Mouse (Mus musculus): Measurements from ENCODE around the gene Lrrc8c. TPM values are rescaled to one million over a fixed set of nuclear protein-coding genes. Genes with fewer than 3 reads are reported as not detected.

Gene Lrrc8c
- polyA plus RNA-seq, 1 experiment from 2014 or later, result 15.7 TPM

DNA sequence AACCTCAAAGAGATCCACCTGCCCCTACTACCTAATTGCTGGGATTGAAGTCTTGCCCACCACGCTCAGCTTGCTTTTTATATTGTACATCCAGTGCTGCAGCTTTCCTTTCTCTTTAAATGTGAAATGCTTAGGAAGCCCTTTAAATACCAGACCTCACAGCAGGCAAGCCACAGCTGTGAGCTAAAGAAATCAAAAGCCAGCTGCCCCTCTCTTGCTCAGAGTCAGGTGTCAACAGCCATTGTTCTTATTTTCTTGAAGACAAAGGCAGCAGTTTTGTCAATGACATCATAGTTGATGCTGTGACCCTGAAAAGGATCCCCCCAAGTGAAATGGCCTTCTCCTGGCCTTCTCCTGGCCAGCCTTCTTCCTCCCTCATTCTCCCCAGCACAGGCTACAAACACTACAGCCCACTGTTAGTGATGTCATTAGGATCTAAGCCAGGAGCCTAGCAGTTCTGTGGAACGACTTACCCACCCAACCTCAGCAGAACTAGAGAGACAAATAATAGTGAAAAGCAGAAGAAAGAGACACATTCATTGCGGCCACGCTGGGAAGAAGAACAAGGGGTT lies 20.7 kb upstream of the Lrrc8c start:
- DNase-seq (ENCODE audit: low spot score) (peak; percentile 33), ATAC-seq (ENCODE audit: low FRiP score) (peak; percentile 26; the same call in 1 of the 2 replicates)
- Histone ChIP-seq H3K27ac (ENCODE audit: low read depth, low read length) (no peak overlapping the region), H3K9ac (ENCODE audit: low read depth, low read length) (no peak overlapping the region), H3K27me3 (ENCODE audit: control insufficient read depth, insufficient read depth, low read length) (no peaks in the 10 kb centered on the region), H3K4me2 (replicated peaks; ENCODE audit: low read depth, low read length) (no peak overlapping the region), H3K36me3 (ENCODE audit: control insufficient read depth, insufficient read depth, low read length) (no peaks in the 10 kb centered on the region), H3K4me3 (ENCODE audit: low read depth, low read length) (no peak overlapping the region), H3K4me1 (replicated peaks; ENCODE audit: control insufficient read depth, insufficient read depth, low read length) (peaks cover 3% of the 10 kb centered on the region; the same call in 1 of the 2 replicates), H3K9me3 (ENCODE audit: control insufficient read depth, low read length) (no peaks in the 10 kb centered on the region)
- WGBS, result 43% methylated on average over 4 of the region's 4 CpGs

DNA sequence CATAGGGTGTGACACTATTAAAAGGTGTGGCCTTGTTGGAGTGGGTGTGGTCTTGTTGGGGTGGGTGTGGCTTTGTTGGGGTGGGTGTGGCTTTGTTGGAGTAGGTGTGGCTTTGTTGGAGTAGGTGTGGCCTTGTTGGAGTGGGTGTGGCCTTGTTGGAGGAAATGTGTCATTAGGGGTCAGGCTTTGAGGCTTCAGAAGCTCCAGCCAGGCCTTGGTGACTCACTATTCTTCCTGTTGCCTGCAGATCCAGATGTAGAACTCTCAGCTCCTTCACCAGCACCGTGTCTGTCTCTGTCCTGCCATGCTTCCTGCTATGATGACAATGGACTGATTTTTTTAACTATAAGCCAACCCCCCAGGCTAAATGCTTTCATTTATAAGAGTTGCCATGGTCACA lies 19.8 kb upstream of the Lrrc8c start:
- no peak overlapping the region for H3K9ac ChIP-seq (ENCODE audit: low read depth, low read length)
- H3K9me3 ChIP-seq (ENCODE audit: control insufficient read depth, low read length), result no peaks in the 10 kb centered on the region
- ATAC-seq (ENCODE audit: low FRiP score) (no peak), DNase-seq (ENCODE audit: low spot score) (no peak)
- no peak overlapping the region for H3K27ac ChIP-seq (ENCODE audit: low read depth, low read length)
- no peak overlapping the region for H3K4me3 ChIP-seq (ENCODE audit: low read depth, low read length)
- WGBS, result 63% methylated on average over 1 of the region's 1 CpGs
- H3K36me3 ChIP-seq (ENCODE audit: control insufficient read depth, insufficient read depth, low read length), result no peaks in the 10 kb centered on the region
- no peaks in the 10 kb centered on the region for H3K27me3 ChIP-seq (ENCODE audit: control insufficient read depth, insufficient read depth, low read length)
- H3K4me1 ChIP-seq (replicated peaks; ENCODE audit: control insufficient read depth, insufficient read depth, low read length), result peaks cover 3% of the 10 kb centered on the region; the same call in 1 of the 2 replicates
- no peak overlapping the region for H3K4me2 ChIP-seq (replicated peaks; ENCODE audit: low read depth, low read length)

DNA sequence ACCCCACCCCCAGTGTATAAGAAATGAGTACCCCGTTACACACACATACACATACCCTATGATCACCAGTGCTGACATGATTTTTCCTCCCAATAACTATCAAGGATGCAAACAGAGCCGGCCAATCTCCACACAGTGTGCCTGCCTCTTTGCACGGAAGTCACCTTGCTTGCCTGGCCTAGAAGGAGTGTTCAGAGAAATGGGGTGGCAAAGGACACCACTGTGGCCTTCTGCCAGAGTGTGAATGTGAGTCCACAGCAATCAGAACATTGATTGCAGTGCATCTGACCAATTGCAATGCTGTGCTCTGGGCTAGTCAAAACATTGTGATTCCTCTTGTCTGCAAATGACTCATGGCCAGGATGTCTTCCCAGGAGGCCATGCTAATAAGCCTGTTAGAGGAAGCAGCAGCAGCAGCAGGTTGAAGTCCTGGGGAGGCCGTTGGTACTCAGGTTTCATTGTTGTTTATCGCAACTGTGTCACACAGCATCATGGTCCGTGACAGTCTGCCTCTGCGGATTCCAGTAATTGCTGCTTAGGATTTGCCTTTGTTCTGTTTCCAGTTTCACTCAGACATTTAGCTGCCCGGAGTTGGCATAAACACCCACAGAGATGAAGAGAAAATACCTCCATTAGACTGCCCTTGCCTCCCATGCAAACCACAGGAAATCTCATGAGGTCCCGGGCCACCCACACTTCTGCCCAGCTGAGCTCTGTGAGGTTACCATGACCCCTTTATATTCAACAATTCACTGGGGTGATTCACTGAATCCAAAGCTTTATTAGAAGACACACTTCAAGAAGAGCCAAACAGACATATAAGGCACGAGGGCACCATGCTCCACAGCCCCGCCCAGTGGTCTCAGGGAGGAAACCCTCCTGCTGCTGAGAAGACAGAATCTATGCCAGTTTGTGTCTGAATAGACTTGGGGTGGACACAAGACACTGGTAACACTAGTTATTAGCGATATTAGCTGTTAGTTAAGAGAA lies 18.8 kb upstream of the Lrrc8c start:
- Histone ChIP-seq H3K27ac (ENCODE audit: low read depth, low read length) (no peak overlapping the region), H3K4me1 (replicated peaks; ENCODE audit: control insufficient read depth, insufficient read depth, low read length) (no peaks in the 10 kb centered on the region), H3K9me3 (ENCODE audit: control insufficient read depth, low read length) (no peaks in the 10 kb centered on the region), H3K9ac (ENCODE audit: low read depth, low read length) (no peak overlapping the region), H3K36me3 (ENCODE audit: control insufficient read depth, insufficient read depth, low read length) (no peaks in the 10 kb centered on the region), H3K27me3 (ENCODE audit: control insufficient read depth, insufficient read depth, low read length) (no peaks in the 10 kb centered on the region), H3K4me3 (ENCODE audit: low read depth, low read length) (no peak overlapping the region), H3K4me2 (replicated peaks; ENCODE audit: low read depth, low read length) (no peak overlapping the region)
- 0 out of 2 replicates have a peak, but pooled peaks have one; percentile 2 for ATAC-seq (ENCODE audit: low FRiP score)
- 43% methylated on average over 12 of the region's 12 CpGs for WGBS
- DNase-seq (ENCODE audit: low spot score), result peak; percentile 40

DNA sequence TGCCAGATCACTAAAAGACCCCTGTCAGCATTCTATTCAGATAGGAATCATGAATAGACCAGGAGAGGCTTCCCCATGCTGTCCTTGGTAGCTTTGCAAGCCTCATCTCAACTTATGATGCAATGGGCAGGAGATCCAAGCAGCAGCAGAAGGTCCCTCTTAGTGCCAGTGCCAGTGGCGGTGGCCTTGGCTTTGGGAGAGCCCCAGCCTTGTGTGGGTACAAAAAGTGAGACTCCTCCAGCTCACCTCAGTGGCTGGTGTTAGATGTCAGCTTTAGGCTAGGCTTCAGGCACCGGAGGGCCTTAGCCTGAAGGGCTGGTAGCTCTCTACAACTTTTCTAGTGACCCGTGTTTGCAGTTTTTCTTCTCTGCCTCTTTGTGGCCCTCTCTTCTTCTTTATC lies 18.1 kb upstream of the Lrrc8c start:
- no peaks in the 10 kb centered on the region for H3K36me3 ChIP-seq (ENCODE audit: control insufficient read depth, insufficient read depth, low read length)
- no peak overlapping the region for H3K4me2 ChIP-seq (replicated peaks; ENCODE audit: low read depth, low read length)
- H3K4me3 ChIP-seq (ENCODE audit: low read depth, low read length), result no peak overlapping the region
- no peak overlapping the region for H3K9ac ChIP-seq (ENCODE audit: low read depth, low read length)
- H3K4me1 ChIP-seq (replicated peaks; ENCODE audit: control insufficient read depth, insufficient read depth, low read length), result no peaks in the 10 kb centered on the region
- H3K9me3 ChIP-seq (ENCODE audit: control insufficient read depth, low read length), result no peaks in the 10 kb centered on the region
- no peak overlapping the region for H3K27ac ChIP-seq (ENCODE audit: low read depth, low read length)
- ATAC-seq (ENCODE audit: low FRiP score), result no peak
- no peaks in the 10 kb centered on the region for H3K27me3 ChIP-seq (ENCODE audit: control insufficient read depth, insufficient read depth, low read length)
- no peak for DNase-seq (ENCODE audit: low spot score)
- WGBS, result 78% methylated on average over 3 of the region's 3 CpGs

DNA sequence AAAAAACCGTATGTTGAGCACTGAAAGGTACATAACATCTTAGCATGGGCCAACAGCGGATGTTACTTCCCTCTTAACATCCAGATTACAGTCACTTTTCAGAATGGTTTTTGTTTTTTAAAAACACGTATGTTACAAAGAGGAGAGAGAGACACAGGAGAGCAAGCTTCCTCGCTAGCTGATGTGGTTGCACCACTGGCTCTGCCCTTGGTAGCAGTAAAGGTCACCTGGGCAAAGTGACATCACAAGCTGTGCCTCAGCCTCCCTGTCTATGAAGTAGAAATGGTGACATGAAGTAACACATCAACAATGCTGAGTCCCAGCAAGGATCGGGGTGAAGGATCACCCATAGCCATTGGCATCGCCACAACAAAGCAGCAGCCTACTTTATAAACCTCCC lies 10.4 kb upstream of the Lrrc8c start:
- H3K4me3 ChIP-seq (ENCODE audit: low read depth, low read length), result no peak overlapping the region
- no peak overlapping the region for H3K9ac ChIP-seq (ENCODE audit: low read depth, low read length)
- no peaks in the 10 kb centered on the region for H3K4me1 ChIP-seq (replicated peaks; ENCODE audit: control insufficient read depth, insufficient read depth, low read length)
- no peak overlapping the region for H3K4me2 ChIP-seq (replicated peaks; ENCODE audit: low read depth, low read length)
- WGBS, result 95% methylated on average over 6 of the region's 6 CpGs
- H3K27me3 ChIP-seq (ENCODE audit: control insufficient read depth, insufficient read depth, low read length), result no peaks in the 10 kb centered on the region
- H3K9me3 ChIP-seq (ENCODE audit: control insufficient read depth, low read length), result no peaks in the 10 kb centered on the region
- ATAC-seq (ENCODE audit: low FRiP score), result no peak
- no peak overlapping the region for H3K27ac ChIP-seq (ENCODE audit: low read depth, low read length)
- DNase-seq (ENCODE audit: low spot score), result no peak
- H3K36me3 ChIP-seq (ENCODE audit: control insufficient read depth, insufficient read depth, low read length), result no peaks in the 10 kb centered on the region

DNA sequence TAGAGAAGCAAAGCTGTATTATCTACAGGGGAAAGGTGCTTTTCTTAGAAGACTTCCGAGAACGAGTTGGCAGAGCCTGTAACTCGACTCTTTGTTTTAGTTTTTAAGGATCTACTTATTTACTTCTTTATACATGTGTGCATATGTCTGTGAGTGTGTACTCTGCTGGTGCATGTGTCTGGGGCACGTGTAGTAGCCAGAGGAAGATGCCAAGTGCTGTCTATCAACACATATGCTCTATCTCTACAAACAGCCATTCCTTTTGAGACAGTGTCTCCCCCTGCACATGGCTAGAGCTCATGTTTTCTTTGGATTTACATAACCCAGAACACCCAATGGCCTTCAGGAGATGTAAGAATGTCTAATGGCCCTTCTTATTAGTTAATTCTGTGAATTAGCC lies 6.9 kb upstream of the Lrrc8c start:
- Histone ChIP-seq H3K9ac (ENCODE audit: low read depth, low read length) (no peak overlapping the region), H3K9me3 (ENCODE audit: control insufficient read depth, low read length) (no peaks in the 10 kb centered on the region), H3K36me3 (ENCODE audit: control insufficient read depth, insufficient read depth, low read length) (no peaks in the 10 kb centered on the region), H3K4me1 (replicated peaks; ENCODE audit: control insufficient read depth, insufficient read depth, low read length) (no peaks in the 10 kb centered on the region), H3K27me3 (ENCODE audit: control insufficient read depth, insufficient read depth, low read length) (peaks cover 2% of the 10 kb centered on the region; the same call in 1 of the 2 replicates), H3K4me2 (replicated peaks; ENCODE audit: low read depth, low read length) (no peak overlapping the region), H3K4me3 (ENCODE audit: low read depth, low read length) (no peak overlapping the region), H3K27ac (ENCODE audit: low read depth, low read length) (no peak overlapping the region)
- WGBS, result 77% methylated on average over 4 of the region's 4 CpGs
- ATAC-seq (ENCODE audit: low FRiP score) (no peak), DNase-seq (ENCODE audit: low spot score) (no peak)

DNA sequence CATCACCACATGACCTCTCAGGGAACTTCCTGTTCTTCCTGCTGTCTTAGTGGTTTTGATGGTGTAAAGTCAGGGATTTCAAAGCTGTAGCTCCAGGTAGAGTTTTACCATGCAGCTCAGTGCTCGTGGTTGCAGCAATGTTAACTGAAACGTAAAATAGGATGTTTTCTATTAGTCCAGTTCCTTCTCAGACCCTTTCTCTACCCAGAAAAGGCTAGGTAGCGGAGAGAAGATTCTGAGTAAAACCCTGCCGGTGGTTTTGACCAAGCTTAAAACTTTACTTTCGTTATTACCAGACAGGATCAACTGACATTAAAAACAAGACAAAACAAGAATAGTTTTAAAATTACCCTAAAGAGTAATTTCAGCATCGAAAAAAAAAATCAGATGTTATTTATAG lies 3.7 kb upstream of the Lrrc8c start:
- H3K4me2 ChIP-seq (replicated peaks; ENCODE audit: low read depth, low read length), result no peak overlapping the region
- ATAC-seq (ENCODE audit: low FRiP score) (no peak), DNase-seq (ENCODE audit: low spot score) (no peak)
- WGBS, result 76% methylated on average over 6 of the region's 6 CpGs
- no peak overlapping the region for H3K27ac ChIP-seq (ENCODE audit: low read depth, low read length)
- no peaks in the 10 kb centered on the region for H3K9me3 ChIP-seq (ENCODE audit: control insufficient read depth, low read length)
- H3K27me3 ChIP-seq (ENCODE audit: control insufficient read depth, insufficient read depth, low read length), result peaks cover 3% of the 10 kb centered on the region; the same call in 1 of the 2 replicates
- no peaks in the 10 kb centered on the region for H3K36me3 ChIP-seq (ENCODE audit: control insufficient read depth, insufficient read depth, low read length)
- H3K9ac ChIP-seq (ENCODE audit: low read depth, low read length), result no peak overlapping the region
- H3K4me3 ChIP-seq (ENCODE audit: low read depth, low read length), result no peak overlapping the region
- H3K4me1 ChIP-seq (replicated peaks; ENCODE audit: control insufficient read depth, insufficient read depth, low read length), result peaks cover 2% of the 10 kb centered on the region; the same call in 1 of the 2 replicates

DNA sequence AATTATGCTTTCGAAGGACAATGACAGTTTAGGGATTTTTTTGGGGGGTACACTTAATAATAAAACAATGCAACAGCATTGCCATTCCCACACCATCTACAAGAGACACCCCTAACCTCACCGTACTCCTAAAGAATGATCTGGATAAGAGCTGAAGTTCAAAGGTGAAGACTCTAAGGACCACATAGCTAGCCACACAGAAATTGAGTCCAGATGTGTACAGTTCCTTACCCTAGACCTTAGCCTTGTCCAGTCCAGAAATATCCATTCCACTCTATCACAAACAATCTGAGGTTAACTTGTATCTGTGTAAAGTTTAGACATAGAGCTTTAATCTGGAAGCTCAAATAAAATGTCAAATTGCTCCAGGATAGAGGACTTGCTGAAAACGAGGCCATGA lies 2.9 kb upstream of the Lrrc8c start:
- DNase-seq (ENCODE audit: low spot score), result no peak
- peaks cover 3% of the 10 kb centered on the region; the same call in 1 of the 2 replicates for H3K27me3 ChIP-seq (ENCODE audit: control insufficient read depth, insufficient read depth, low read length)
- H3K36me3 ChIP-seq (ENCODE audit: control insufficient read depth, insufficient read depth, low read length), result no peaks in the 10 kb centered on the region
- no peak overlapping the region for H3K4me2 ChIP-seq (replicated peaks; ENCODE audit: low read depth, low read length)
- 66% methylated on average over 3 of the region's 3 CpGs for WGBS
- H3K9me3 ChIP-seq (ENCODE audit: control insufficient read depth, low read length), result no peaks in the 10 kb centered on the region
- H3K9ac ChIP-seq (ENCODE audit: low read depth, low read length), result no peak overlapping the region
- H3K4me3 ChIP-seq (ENCODE audit: low read depth, low read length), result no peak overlapping the region
- ATAC-seq (ENCODE audit: low FRiP score), result no peak
- no peak overlapping the region for H3K27ac ChIP-seq (ENCODE audit: low read depth, low read length)
- peaks cover 2% of the 10 kb centered on the region; the same call in 1 of the 2 replicates for H3K4me1 ChIP-seq (replicated peaks; ENCODE audit: control insufficient read depth, insufficient read depth, low read length)
